Mouse (Mus musculus) urinary bladder, postnatal 36 days (tissue): ENCODE measurements around the gene Ociad1.

ENCODE experiments used
- DNase-seq, 2 experiments: peaks; one replicate each; pipeline ENCODE4 v3.0.0; 2022; ENCODE audit warnings: low spot score in 2 of 2, mixed read lengths in 1 of 2

The Ociad1 gene

GRCm38 (mm10) chr5:73337961-73338831 lies 45.6 kb downstream of the Ociad1 start:
- peak in 1 of 2 experiments; percentile 35 for DNase-seq

GRCm38 (mm10) chr5:73338832-73339163 lies 46.2 kb downstream of the Ociad1 start:
- DNase-seq = no peak

- DNase-seq = no peak
Observed at GRCm38 (mm10) chr5:73339779-73340722, 47.5 kb downstream of the Ociad1 start.

GRCm38 (mm10) chr5:73340723-73341235 lies 48.2 kb downstream of the Ociad1 start, which contains the start of gene Ociad2:
Gene Ociad2 (minus strand): TSS chr5:73341028.
- no peak for DNase-seq

- DNase-seq = no peak
Observed at GRCm38 (mm10) chr5:73342701-73343355, 50.2 kb downstream of the Ociad1 start.

GRCm38 (mm10) chr5:73344310-73344709 lies 51.7 kb downstream of the Ociad1 start:
- peak in 1 of 2 experiments; percentile 55 for DNase-seq

GRCm38 (mm10) chr5:73345254-73345653 lies 52.7 kb downstream of the Ociad1 start:
- no peak for DNase-seq

GRCm38 (mm10) chr5:73349514-73349913 lies 56.9 kb downstream of the Ociad1 start:
- DNase-seq = no peak

- no peak for DNase-seq
Observed at GRCm38 (mm10) chr5:73351796-73352195, 59.2 kb downstream of the Ociad1 start.

- no peak for DNase-seq
Observed at GRCm38 (mm10) chr5:73353519-73353918, 60.9 kb downstream of the Ociad1 start.

GRCm38 (mm10) chr5:73353978-73354377 lies 61.4 kb downstream of the Ociad1 start:
- DNase-seq = no peak

GRCm38 (mm10) chr5:73355393-73355792 lies 62.8 kb downstream of the Ociad1 start:
- DNase-seq = no peak

- DNase-seq = no peak
Observed at GRCm38 (mm10) chr5:73359134-73359751, 66.7 kb downstream of the Ociad1 start.

GRCm38 (mm10) chr5:73359752-73360141 lies 67.2 kb downstream of the Ociad1 start:
- DNase-seq = no peak

GRCm38 (mm10) chr5:73360240-73360639 lies 67.7 kb downstream of the Ociad1 start:
- no peak for DNase-seq

- no peak for DNase-seq
Observed at GRCm38 (mm10) chr5:73362338-73362737, 69.8 kb downstream of the Ociad1 start.

GRCm38 (mm10) chr5:73362791-73363190 lies 70.2 kb downstream of the Ociad1 start:
- no peak for DNase-seq
